Mouse (Mus musculus): ENCODE measurements around the gene Cep164.

DNA sequence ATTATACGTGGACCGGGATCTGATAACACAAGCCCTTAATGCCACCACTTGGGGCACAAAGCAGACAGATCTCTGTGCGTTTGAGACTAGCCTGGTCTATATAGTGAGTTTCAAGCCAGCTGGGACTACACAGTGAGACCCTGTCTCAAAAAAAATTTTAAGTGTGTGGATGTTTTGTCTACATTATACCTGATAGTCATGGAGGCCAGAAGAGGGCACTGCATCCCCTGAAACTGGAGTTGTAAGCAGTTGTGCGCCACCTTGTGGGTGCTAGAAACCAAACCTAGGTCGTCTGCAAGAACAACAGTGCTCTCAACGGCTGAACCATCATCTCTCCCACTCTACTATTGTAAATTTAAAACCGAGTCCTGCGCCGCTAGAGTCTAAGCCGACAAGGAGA is 616 bp upstream of the Cep164 start:
- TF ChIP-seq CTCF (IDR thresholded peaks at IDR 0.05) (peak; percentile 91), EP300 (IDR thresholded peaks at IDR 0.05) (peak; percentile 42; the same call in 1 of the 2 replicates)

Data from lung, postnatal 0 days (tissue).